Mouse (Mus musculus): ENCODE results near the gene Ghdc. TPM values are rescaled to one million over a fixed set of nuclear protein-coding genes. Genes with fewer than 3 reads are reported as not detected.

The Ghdc gene
- 10 to 100 TPM in 11 of 26 experiments, 1 to 10 TPM in 15; 3.3 to 17.7 (median 9.5) TPM for total RNA-seq (2018; cell fraction: chromatin; rRNA removed)
- 10 to 100 TPM in 23 of 26 experiments, 1 to 10 TPM in 3; 8.5 to 21.4 (median 15.2) TPM for total RNA-seq (2018; cell fraction: cytosol; rRNA removed)
- 10 to 100 TPM in 25 of 26 experiments, 1 to 10 TPM in 1; 9.6 to 23.7 (median 13.5) TPM for total RNA-seq (2018; cell fraction: nucleus; rRNA removed)
- 11.6 to 15.9 TPM (median 14.3 TPM) in 3 replicates for polyA plus RNA-seq (2018)

GRCm38 (mm10) chr11:100770646-100771408 is at the start of gene Ghdc:
Ghdc (minus strand) TSS chr11:100770957.
- Histone ChIP-seq H3K27ac (peak within 1 kb of the TSS; percentile 88), H3K4me3 (ENCODE audit: inconsistent target) (peak within 1 kb of the TSS; percentile 77), H3K79me2 (ENCODE audit: inconsistent target) (no peaks in the 10 kb centered on the region), H3K36me3 (ENCODE audit: inconsistent target) (no peaks in the 10 kb centered on the region)
- 3% methylated on average over 15 of the region's 17 CpGs for WGBS (ENCODE audit: missing documents)

- 90% methylated on average over 8 of the region's 8 CpGs for WGBS (ENCODE audit: missing documents)
These were observed 49.3 kb upstream of the Ghdc start for GRCm38 (mm10) chr11:100820047-100820446.

GRCm38 (mm10) chr11:100819626-100820025 is 48.9 kb upstream of the Ghdc start:
- no peak overlapping the region for H3K4me3 ChIP-seq (ENCODE audit: inconsistent target)
- WGBS (ENCODE audit: missing documents), result 88% methylated on average over 16 of the region's 16 CpGs

More at GRCm38 (mm10) chr11:100820047-100820446, 49.3 kb upstream of the Ghdc start:
- Histone ChIP-seq H3K36me3 (ENCODE audit: inconsistent target) (no peaks in the 10 kb centered on the region), H3K4me3 (ENCODE audit: inconsistent target) (no peak overlapping the region), H3K79me2 (ENCODE audit: inconsistent target) (peaks cover 100% of the 10 kb centered on the region), H3K27ac (no peak overlapping the region)

GRCm38 (mm10) chr11:100819048-100819447 is 48.3 kb upstream of the Ghdc start:
- H3K79me2 ChIP-seq (ENCODE audit: inconsistent target), result peaks cover 100% of the 10 kb centered on the region
- no peak overlapping the region for H3K27ac ChIP-seq
- 69% methylated on average over 6 of the region's 8 CpGs for WGBS (ENCODE audit: missing documents)

More at GRCm38 (mm10) chr11:100819626-100820025, 48.9 kb upstream of the Ghdc start:
- no peak overlapping the region for H3K27ac ChIP-seq
- H3K79me2 ChIP-seq (ENCODE audit: inconsistent target), result peaks cover 100% of the 10 kb centered on the region
- H3K36me3 ChIP-seq (ENCODE audit: inconsistent target), result no peaks in the 10 kb centered on the region

GRCm38 (mm10) chr11:100818359-100819012 is 47.7 kb upstream of the Ghdc start:
- Histone ChIP-seq H3K36me3 (ENCODE audit: inconsistent target) (no peaks in the 10 kb centered on the region), H3K27ac (no peak overlapping the region), H3K79me2 (ENCODE audit: inconsistent target) (peaks cover 100% of the 10 kb centered on the region), H3K4me3 (ENCODE audit: inconsistent target) (no peak overlapping the region)
- 89% methylated on average over 15 of the region's 15 CpGs for WGBS (ENCODE audit: missing documents)

More at GRCm38 (mm10) chr11:100819048-100819447, 48.3 kb upstream of the Ghdc start:
- Histone ChIP-seq H3K4me3 (ENCODE audit: inconsistent target) (no peak overlapping the region), H3K36me3 (ENCODE audit: inconsistent target) (no peaks in the 10 kb centered on the region)

GRCm38 (mm10) chr11:100817311-100817710 is 46.6 kb upstream of the Ghdc start:
- no peak overlapping the region for H3K27ac ChIP-seq
- peaks cover 100% of the 10 kb centered on the region for H3K79me2 ChIP-seq (ENCODE audit: inconsistent target)
- 87% methylated on average over 9 of the region's 9 CpGs for WGBS (ENCODE audit: missing documents)
- H3K36me3 ChIP-seq (ENCODE audit: inconsistent target), result no peaks in the 10 kb centered on the region
- H3K4me3 ChIP-seq (ENCODE audit: inconsistent target), result no peak overlapping the region

- H3K27ac ChIP-seq, result no peak overlapping the region
- H3K79me2 ChIP-seq (ENCODE audit: inconsistent target), result peaks cover 100% of the 10 kb centered on the region
These were observed 46.0 kb upstream of the Ghdc start for GRCm38 (mm10) chr11:100816801-100817200.

GRCm38 (mm10) chr11:100816342-100816741 is 45.6 kb upstream of the Ghdc start:
- WGBS (ENCODE audit: missing documents), result 60% methylated on average over 3 of the region's 3 CpGs
- Histone ChIP-seq H3K4me3 (ENCODE audit: inconsistent target) (no peak overlapping the region), H3K27ac (0 out of 2 replicates have a peak overlapping the region, but pooled peaks have one; percentile 4), H3K36me3 (ENCODE audit: inconsistent target) (no peaks in the 10 kb centered on the region), H3K79me2 (ENCODE audit: inconsistent target) (peaks cover 100% of the 10 kb centered on the region)

More at GRCm38 (mm10) chr11:100816801-100817200, 46.0 kb upstream of the Ghdc start:
- 88% methylated on average over 4 of the region's 4 CpGs for WGBS (ENCODE audit: missing documents)
- Histone ChIP-seq H3K4me3 (ENCODE audit: inconsistent target) (no peak overlapping the region), H3K36me3 (ENCODE audit: inconsistent target) (no peaks in the 10 kb centered on the region)

- H3K79me2 ChIP-seq (ENCODE audit: inconsistent target), result peaks cover 100% of the 10 kb centered on the region
- WGBS (ENCODE audit: missing documents), result 3% methylated on average over 13 of the region's 13 CpGs
- peak overlapping the region; percentile 4; the same call in 1 of the 2 replicates for H3K27ac ChIP-seq
- no peaks in the 10 kb centered on the region for H3K36me3 ChIP-seq (ENCODE audit: inconsistent target)
- H3K4me3 ChIP-seq (ENCODE audit: inconsistent target), result no peak overlapping the region; the same call in 1 of the 2 replicates
These were observed 43.7 kb upstream of the Ghdc start for GRCm38 (mm10) chr11:100814498-100814897.

GRCm38 (mm10) chr11:100811132-100811531 is 40.4 kb upstream of the Ghdc start:
- Histone ChIP-seq H3K4me3 (ENCODE audit: inconsistent target) (no peak overlapping the region), H3K79me2 (ENCODE audit: inconsistent target) (peaks cover 93% of the 10 kb centered on the region), H3K27ac (no peak overlapping the region), H3K36me3 (ENCODE audit: inconsistent target) (0 out of 2 replicates have a peak, but pooled peaks cover 4% of the 10 kb centered on the region)
- 100% methylated on average over 2 of the region's 2 CpGs for WGBS (ENCODE audit: missing documents)

GRCm38 (mm10) chr11:100810516-100810915 is 39.8 kb upstream of the Ghdc start:
- Histone ChIP-seq H3K36me3 (ENCODE audit: inconsistent target) (0 out of 2 replicates have a peak, but pooled peaks cover 4% of the 10 kb centered on the region), H3K4me3 (ENCODE audit: inconsistent target) (no peak overlapping the region), H3K27ac (no peak overlapping the region), H3K79me2 (ENCODE audit: inconsistent target) (peaks cover 87% of the 10 kb centered on the region)
- 98% methylated on average over 9 of the region's 9 CpGs for WGBS (ENCODE audit: missing documents)

- Histone ChIP-seq H3K27ac (no peak overlapping the region), H3K4me3 (ENCODE audit: inconsistent target) (no peak overlapping the region), H3K79me2 (ENCODE audit: inconsistent target) (peaks cover 48% of the 10 kb centered on the region), H3K36me3 (ENCODE audit: inconsistent target) (peaks cover 35% of the 10 kb centered on the region)
- 92% methylated on average over 20 of the region's 20 CpGs for WGBS (ENCODE audit: missing documents)
These were observed 35.9 kb upstream of the Ghdc start for GRCm38 (mm10) chr11:100806380-100807305.

- peak overlapping the region; percentile 54 for H3K27ac ChIP-seq
- 41% methylated on average over 7 of the region's 7 CpGs for WGBS (ENCODE audit: missing documents)
- H3K4me3 ChIP-seq (ENCODE audit: inconsistent target), result no peak overlapping the region
- H3K36me3 ChIP-seq (ENCODE audit: inconsistent target), result peaks cover 45% of the 10 kb centered on the region
- peaks cover 37% of the 10 kb centered on the region for H3K79me2 ChIP-seq (ENCODE audit: inconsistent target)
These were observed 34.8 kb upstream of the Ghdc start for GRCm38 (mm10) chr11:100805535-100805934.

GRCm38 (mm10) chr11:100804409-100804808 is 33.7 kb upstream of the Ghdc start:
- H3K27ac ChIP-seq, result no peak overlapping the region
- no peak overlapping the region for H3K4me3 ChIP-seq (ENCODE audit: inconsistent target)
- WGBS (ENCODE audit: missing documents), result 45% methylated on average over 10 of the region's 10 CpGs
- peaks cover 26% of the 10 kb centered on the region for H3K79me2 ChIP-seq (ENCODE audit: inconsistent target)
- H3K36me3 ChIP-seq (ENCODE audit: inconsistent target), result peaks cover 54% of the 10 kb centered on the region
